Mouse (Mus musculus) liver, embryonic 14.5 days (tissue): ENCODE data around the gene Fbxo17. TPM values are rescaled to one million over a fixed set of nuclear protein-coding genes. Genes with fewer than 3 reads are reported as not detected.
A peak's percentile ranks its signal among the peaks of the same experiment; 100 is the strongest.

Source experiments
- ATAC-seq: fragments of 200-750 bp; cut with Nextera tagmentation; 2 replicates; pipeline ENCODE4 v1.8.0; 2017; ENCODE audit warnings: moderate number of reproducible peaks, mild to moderate bottlenecking, moderate library complexity; ENCODE audit not compliant: insufficient read depth
- DNase-seq, 3 experiments: peaks; one replicate each; pipeline ENCODE4 v3.0.0-alpha.2; 2012 to 2013; ENCODE audit warnings: low read depth in 3 of 3, low spot score in 3 of 3
- H3K27ac ChIP-seq: fragments of 300-500 bp; sonication (generic); 2 replicates; pipeline ENCODE4 v1.5.1; 2014; ENCODE audit warnings: moderate library complexity, mild to moderate bottlenecking, control low read depth, inconsistent platforms
- H3K27me3 ChIP-seq: fragments of 300-500 bp; sonication (generic); 2 replicates; pipeline ENCODE4 v1.6.1; 2014; ENCODE audit warnings: mild to moderate bottlenecking, low read length, moderate library complexity; ENCODE audit not compliant: control insufficient read depth, insufficient read depth
- H3K36me3 ChIP-seq: fragments of 300-500 bp; sonication (generic); replicated peaks from 2 replicates; pipeline ENCODE4 v1.6.1; 2014; ENCODE audit warnings: low read depth; ENCODE audit not compliant: control insufficient read depth, insufficient read depth
- H3K4me1 ChIP-seq, 2 experiments: fragments of 200-500 bp in 1 of 2; fragments of 300-500 bp in 1 of 2; sonication (generic) in 1 of 2; replicated peaks; 2 replicates each; pipeline ENCODE4 v1.6.1; 2012 to 2014; ENCODE audit warnings: antibody characterized with exemption in 1 of 2, inconsistent platforms in 1 of 2, low read length in 1 of 2; ENCODE audit not compliant: control insufficient read depth in 2 of 2, insufficient read depth in 2 of 2
- H3K4me2 ChIP-seq: fragments of 300-500 bp; sonication (generic); 2 replicates; pipeline ENCODE4 v1.6.1; 2014; ENCODE audit warnings: low read depth, mild to moderate bottlenecking, control low read depth, moderate library complexity
- H3K4me3 ChIP-seq, 2 experiments: fragments of 200-500 bp in 1 of 2; fragments of 300-500 bp in 1 of 2; sonication (generic) in 1 of 2; 2 replicates each; pipeline ENCODE4 v1.5.1; 2012 to 2014; ENCODE audit warnings: low read depth in 2 of 2, low read length in 2 of 2, mild to moderate bottlenecking in 2 of 2, control low read depth in 1 of 2, inconsistent platforms in 1 of 2, moderate library complexity in 1 of 2; ENCODE audit not compliant: insufficient read depth in 1 of 2
- H3K9ac ChIP-seq: fragments of 300-500 bp; sonication (generic); replicated peaks from 2 replicates; pipeline ENCODE4 v1.6.1; 2014; ENCODE audit warnings: mild to moderate bottlenecking, control low read depth, moderate library complexity
- H3K9me3 ChIP-seq: fragments of 300-500 bp; sonication (generic); 2 replicates; pipeline ENCODE4 v1.6.1; 2016; ENCODE audit warnings: low read length, mixed read lengths; ENCODE audit not compliant: control insufficient read depth
- CTCF ChIP-seq: IDR thresholded peaks from 2 replicates; pipeline ENCODE4 v1.5.1; 2016; ENCODE audit warnings: antibody characterized with exemption, low read depth, control low read depth
- EP300 ChIP-seq: IDR thresholded peaks from 2 replicates; pipeline ENCODE4 v1.6.1; 2016; ENCODE audit warnings: antibody characterized with exemption, low read depth
- WGBS: fragments of 180-500 bp; shearing (Covaris S2); extraction: QIAGEN DNeasy Blood & Tissue Kit; methylation state at CpG from one replicate; pipeline ENCODE4 v1.1.7; 2014; ENCODE audit not compliant: insufficient replicate concordance; 5-methylcytosine and 5-hydroxymethylcytosine counted together
- polyA plus RNA-seq, 2 experiments: library from polyadenylated mRNA; depleted of rRNA in 1 of 2; stranded (reverse) in 1 of 2; unstranded in 1 of 2; fragments of >200 nt; fragmentation: Nextera tagmentation in 1 of 2; extraction: Ambion mirVana in 1 of 2; gene quantifications; 2 replicates each; pipeline versions ENCODE4 v1.2.1 to v1.2.3; 2012 to 2014

Fbxo17 gene
- polyA plus RNA-seq, 2 experiments: 0.76 to 0.93 TPM

DNA sequence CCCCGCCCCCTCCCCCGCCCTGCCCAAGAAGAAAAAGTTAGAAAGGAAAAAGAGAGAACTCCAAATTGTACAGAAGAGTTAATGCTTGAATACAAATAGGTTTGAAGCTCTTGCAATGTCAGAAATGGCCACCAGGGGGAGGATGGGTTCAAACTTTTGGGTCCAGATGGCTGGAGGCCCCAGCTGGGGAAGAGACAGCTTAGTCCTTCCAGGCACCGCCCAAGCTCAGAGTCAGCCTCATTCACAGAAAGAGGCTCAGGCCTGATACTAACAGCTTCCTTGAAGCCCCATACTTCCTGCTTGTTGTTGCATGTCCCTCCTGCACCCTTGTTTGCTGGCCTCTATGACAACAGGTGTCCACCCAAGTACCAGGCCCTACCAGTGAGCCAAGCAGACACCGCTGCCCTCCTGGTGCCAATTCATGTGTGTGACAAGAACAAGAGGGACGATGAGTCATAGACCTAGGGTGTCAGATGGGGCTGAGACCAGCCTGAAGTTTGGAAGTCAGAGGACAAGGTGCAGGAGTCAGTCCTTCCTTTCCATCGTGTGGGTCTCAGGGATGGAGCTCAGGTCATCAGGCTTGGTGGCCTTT lies 63.6 kb downstream of the Fbxo17 start:
- no peak overlapping the region for H3K27ac ChIP-seq
- H3K36me3 ChIP-seq: no peaks in the 10 kb centered on the region

DNA sequence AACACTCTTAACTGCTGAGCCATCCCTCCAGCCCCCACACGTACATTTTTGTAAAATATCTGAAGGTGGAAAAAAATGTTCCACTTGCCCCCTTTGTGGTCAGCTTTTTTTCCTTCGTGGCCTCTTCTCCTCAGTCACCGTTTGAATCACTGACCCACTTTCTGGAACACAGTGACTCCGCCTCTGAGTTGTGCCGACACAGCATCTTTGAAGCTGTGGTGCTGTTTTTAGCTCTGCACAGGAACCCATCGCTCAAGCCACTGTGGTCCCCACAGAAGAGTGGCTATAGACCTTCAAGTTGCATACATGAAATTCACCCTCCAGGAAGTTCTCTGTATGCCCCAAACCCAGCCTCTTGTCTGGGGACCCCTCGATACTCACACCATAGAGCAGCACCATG lies 64.3 kb downstream of the Fbxo17 start:
- no peak overlapping the region for H3K4me2 ChIP-seq

More for the DNA sequence above, 63.6 kb downstream of the Fbxo17 start:
- ATAC-seq (peak; percentile 62; the same call in 1 of the 2 replicates), DNase-seq (peak; percentile 74)
- Histone ChIP-seq H3K9ac (no peak overlapping the region), H3K4me1 (peaks cover 2 to 6% of the 10 kb centered on the region in 2 experiments), H3K27me3 (no peaks in the 10 kb centered on the region), H3K4me2 (no peak overlapping the region), H3K4me3 (no peak overlapping the region), H3K9me3 (no peaks in the 10 kb centered on the region)
- no peak for TF ChIP-seq EP300
- TF ChIP-seq CTCF: peak; percentile 88
- 38% methylated on average over 6 of the region's 6 CpGs for WGBS

DNA sequence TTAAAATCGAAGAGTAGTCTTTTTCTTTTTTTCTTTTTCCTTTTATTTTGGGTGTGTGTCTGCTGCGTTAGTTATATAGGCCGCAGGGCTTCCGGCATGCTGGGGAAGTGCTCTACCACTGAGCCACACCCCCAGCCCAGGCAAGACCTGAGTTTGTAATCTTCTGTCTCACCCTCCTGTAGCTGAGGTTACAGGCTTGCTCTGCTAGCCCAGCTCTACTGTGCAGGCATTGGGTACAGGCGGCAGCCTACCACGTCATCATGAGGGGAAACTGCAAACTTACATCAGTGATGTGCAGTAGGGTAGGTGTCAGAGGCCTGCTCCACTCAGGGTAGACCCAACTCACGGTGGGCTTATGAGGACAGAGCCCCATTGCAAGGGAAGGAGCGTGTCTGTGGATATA lies 64.7 kb downstream of the Fbxo17 start:
- TF ChIP-seq EP300: no peak
- no peak for TF ChIP-seq CTCF
- Histone ChIP-seq H3K9me3 (no peaks in the 10 kb centered on the region), H3K27ac (no peak overlapping the region), H3K27me3 (no peaks in the 10 kb centered on the region), H3K9ac (no peak overlapping the region), H3K36me3 (no peaks in the 10 kb centered on the region), H3K4me1 (peaks cover 2 to 6% of the 10 kb centered on the region in 2 experiments), H3K4me2 (no peak overlapping the region), H3K4me3 (no peak overlapping the region)
- DNase-seq (no peak), ATAC-seq (no peak)
- 69% methylated on average over 8 of the region's 8 CpGs for WGBS

More for the DNA sequence above, 64.3 kb downstream of the Fbxo17 start:
- Histone ChIP-seq H3K27ac (no peak overlapping the region), H3K36me3 (no peaks in the 10 kb centered on the region), H3K9me3 (no peaks in the 10 kb centered on the region), H3K27me3 (no peaks in the 10 kb centered on the region), H3K4me1 (peaks cover 2 to 6% of the 10 kb centered on the region in 2 experiments), H3K9ac (no peak overlapping the region), H3K4me3 (no peak overlapping the region)
- 48% methylated on average over 7 of the region's 7 CpGs for WGBS
- TF ChIP-seq EP300 (no peak), CTCF (no peak)
- no peak for DNase-seq
- ATAC-seq: no peak

DNA sequence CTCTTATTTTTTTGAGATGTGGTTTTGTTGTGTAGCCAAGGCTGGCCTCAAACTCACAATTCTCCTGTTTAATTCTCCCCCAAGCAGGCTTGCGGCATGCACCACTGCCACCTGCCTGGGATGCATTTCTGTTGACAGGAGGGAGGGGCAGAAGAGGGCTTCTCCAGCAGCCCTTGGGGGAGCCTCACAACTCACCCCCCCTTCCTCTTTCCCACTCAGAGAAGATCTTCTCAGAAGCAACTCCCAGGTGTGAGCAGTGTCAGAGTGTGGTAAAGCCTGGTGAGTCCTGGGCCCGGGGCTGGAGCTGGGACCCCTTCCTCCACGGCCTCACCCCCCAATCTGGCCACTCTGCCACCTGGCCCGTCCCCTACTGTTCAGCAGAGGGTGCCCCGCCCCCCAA lies 68.6 kb downstream of the Fbxo17 start:
- TF ChIP-seq EP300: no peak
- TF ChIP-seq CTCF: no peak
- H3K9me3 ChIP-seq: no peaks in the 10 kb centered on the region
- H3K27me3 ChIP-seq: no peaks in the 10 kb centered on the region
- no peak overlapping the region for H3K9ac ChIP-seq
- DNase-seq (no peak), ATAC-seq (no peak)
- H3K27ac ChIP-seq: no peak overlapping the region
- H3K4me2 ChIP-seq: no peak overlapping the region
- no peaks in the 10 kb centered on the region for H3K36me3 ChIP-seq
- no peak overlapping the region for H3K4me3 ChIP-seq
- 82% methylated on average over 5 of the region's 5 CpGs for WGBS
- H3K4me1 ChIP-seq: peaks cover 2 to 6% of the 10 kb centered on the region in 2 experiments

Other genes starting within 250 kb of the Fbxo17 start
- not detected in 2 replicates for gene Ifnl2, start 206.3 kb upstream of the Fbxo17 start, polyA plus RNA-seq (2012; rRNA removed)
- gene Ifnl2, start 206.3 kb upstream of the Fbxo17 start, polyA plus RNA-seq (2014; fragmentation: Nextera tagmentation; extraction: Ambion mirVana): not detected in 2 replicates
- gene Ifnl3, start 194.0 kb upstream of the Fbxo17 start, polyA plus RNA-seq (2012; rRNA removed): not detected in 2 replicates
- not detected in 2 replicates for gene Ifnl3, start 194.0 kb upstream of the Fbxo17 start, polyA plus RNA-seq (2014; fragmentation: Nextera tagmentation; extraction: Ambion mirVana)
- gene Sycn, start 175.9 kb upstream of the Fbxo17 start, polyA plus RNA-seq (2012; rRNA removed): not detected in 2 replicates
- gene Sycn, start 175.9 kb upstream of the Fbxo17 start, polyA plus RNA-seq (2014; fragmentation: Nextera tagmentation; extraction: Ambion mirVana): not detected in 2 replicates
- 0.05 TPM in 1 of 2 replicates, not detected in the other for gene Nccrp1, start 169.6 kb upstream of the Fbxo17 start, polyA plus RNA-seq (2012; rRNA removed)
- gene Nccrp1, start 169.6 kb upstream of the Fbxo17 start, polyA plus RNA-seq (2014; fragmentation: Nextera tagmentation; extraction: Ambion mirVana): not detected in 2 replicates
- gene Samd4b, start 118.7 kb upstream of the Fbxo17 start, polyA plus RNA-seq (2012; rRNA removed): 12.0 and 14.2 TPM in 2 replicates
- gene Samd4b, start 118.7 kb upstream of the Fbxo17 start, polyA plus RNA-seq (2014; fragmentation: Nextera tagmentation; extraction: Ambion mirVana): 4.5 and 5.9 TPM in 2 replicates
- 11.5 and 12.3 TPM in 2 replicates for gene Pak4, start 118.6 kb upstream of the Fbxo17 start, polyA plus RNA-seq (2012; rRNA removed)
- 8.5 and 8.6 TPM in 2 replicates for gene Pak4, start 118.6 kb upstream of the Fbxo17 start, polyA plus RNA-seq (2014; fragmentation: Nextera tagmentation; extraction: Ambion mirVana)
- gene Acp7, start 85.5 kb upstream of the Fbxo17 start, polyA plus RNA-seq (2012; rRNA removed): not detected in 2 replicates
- gene Acp7, start 85.5 kb upstream of the Fbxo17 start, polyA plus RNA-seq (2014; fragmentation: Nextera tagmentation; extraction: Ambion mirVana): not detected in 2 replicates
- gene Fbxo27, start 24.0 kb upstream of the Fbxo17 start, polyA plus RNA-seq (2012; rRNA removed): 0.37 and 0.55 TPM in 2 replicates
- gene Fbxo27, start 24.0 kb upstream of the Fbxo17 start, polyA plus RNA-seq (2014; fragmentation: Nextera tagmentation; extraction: Ambion mirVana): 0.09 and 0.15 TPM in 2 replicates
- gene Mrps12, start 25.0 kb downstream of the Fbxo17 start, polyA plus RNA-seq (2012; rRNA removed): 46.2 and 50.2 TPM in 2 replicates
- 82.5 and 91.0 TPM in 2 replicates for gene Mrps12, start 25.0 kb downstream of the Fbxo17 start, polyA plus RNA-seq (2014; fragmentation: Nextera tagmentation; extraction: Ambion mirVana)
- gene Sars2, start 25.2 kb downstream of the Fbxo17 start, polyA plus RNA-seq (2012; rRNA removed): 11.4 and 12.7 TPM in 2 replicates
- gene Sars2, start 25.2 kb downstream of the Fbxo17 start, polyA plus RNA-seq (2014; fragmentation: Nextera tagmentation; extraction: Ambion mirVana): 9.3 and 11.3 TPM in 2 replicates
- gene Ccer2, start 39.4 kb downstream of the Fbxo17 start, polyA plus RNA-seq (2012; rRNA removed): not detected in 2 replicates
- not detected in 2 replicates for gene Ccer2, start 39.4 kb downstream of the Fbxo17 start, polyA plus RNA-seq (2014; fragmentation: Nextera tagmentation; extraction: Ambion mirVana)
- 18.5 and 18.7 TPM in 2 replicates for gene Sirt2, start 49.9 kb downstream of the Fbxo17 start, polyA plus RNA-seq (2012; rRNA removed)
- gene Sirt2, start 49.9 kb downstream of the Fbxo17 start, polyA plus RNA-seq (2014; fragmentation: Nextera tagmentation; extraction: Ambion mirVana): 21.3 and 24.2 TPM in 2 replicates
- 15.0 and 19.7 TPM in 2 replicates for gene Nfkbib, start 50.7 kb downstream of the Fbxo17 start, polyA plus RNA-seq (2012; rRNA removed)
- gene Nfkbib, start 50.7 kb downstream of the Fbxo17 start, polyA plus RNA-seq (2014; fragmentation: Nextera tagmentation; extraction: Ambion mirVana): 27.0 and 29.6 TPM in 2 replicates
- gene Rinl, start 72.2 kb downstream of the Fbxo17 start, polyA plus RNA-seq (2012; rRNA removed): 4.3 and 4.7 TPM in 2 replicates
- 4.0 and 4.8 TPM in 2 replicates for gene Rinl, start 72.2 kb downstream of the Fbxo17 start, polyA plus RNA-seq (2014; fragmentation: Nextera tagmentation; extraction: Ambion mirVana)
- 110 and 138 TPM in 2 replicates for gene Hnrnpl, start 91.7 kb downstream of the Fbxo17 start, polyA plus RNA-seq (2012; rRNA removed)
- 83.1 and 91.3 TPM in 2 replicates for gene Hnrnpl, start 91.7 kb downstream of the Fbxo17 start, polyA plus RNA-seq (2014; fragmentation: Nextera tagmentation; extraction: Ambion mirVana)
- 62.4 and 62.7 TPM in 2 replicates for gene Ech1, start 108.4 kb downstream of the Fbxo17 start, polyA plus RNA-seq (2012; rRNA removed)
- gene Ech1, start 108.4 kb downstream of the Fbxo17 start, polyA plus RNA-seq (2014; fragmentation: Nextera tagmentation; extraction: Ambion mirVana): 92.5 and 97.4 TPM in 2 replicates
- gene Lgals4, start 117.0 kb downstream of the Fbxo17 start, polyA plus RNA-seq (2012; rRNA removed): 2.3 and 3.3 TPM in 2 replicates
- gene Lgals4, start 117.0 kb downstream of the Fbxo17 start, polyA plus RNA-seq (2014; fragmentation: Nextera tagmentation; extraction: Ambion mirVana): 0.98 and 1.1 TPM in 2 replicates
- gene Lgals7, start 147.0 kb downstream of the Fbxo17 start, polyA plus RNA-seq (2012; rRNA removed): 0.09 and 0.42 TPM in 2 replicates
- 0.40 TPM in 1 of 2 replicates, not detected in the other for gene Lgals7, start 147.0 kb downstream of the Fbxo17 start, polyA plus RNA-seq (2014; fragmentation: Nextera tagmentation; extraction: Ambion mirVana)
- 0.01 and 0.02 TPM in 2 replicates for gene Capn12, start 164.6 kb downstream of the Fbxo17 start, polyA plus RNA-seq (2012; rRNA removed)
- gene Capn12, start 164.6 kb downstream of the Fbxo17 start, polyA plus RNA-seq (2014; fragmentation: Nextera tagmentation; extraction: Ambion mirVana): 0.15 and 0.19 TPM in 2 replicates
- gene Actn4, start 245.5 kb downstream of the Fbxo17 start, polyA plus RNA-seq (2012; rRNA removed): 80.4 and 86.2 TPM in 2 replicates
- 94.5 and 105 TPM in 2 replicates for gene Actn4, start 245.5 kb downstream of the Fbxo17 start, polyA plus RNA-seq (2014; fragmentation: Nextera tagmentation; extraction: Ambion mirVana)